ENCODE assay signal across 8 mouse cellular contexts in genomic region chr7:4776861-4777830, GRCm38 (mm10). TPM values are rescaled to one million over a fixed set of nuclear protein-coding genes. Genes with fewer than 3 reads are reported as not detected.
A peak's percentile ranks its signal among the peaks of the same experiment; 100 is the strongest.
DNase-seq lines count a peak whose midpoint lies in the region; ATAC-seq and TF ChIP-seq lines count a peak whose summit lies in the region.

No protein-coding gene starts in this region.

- H3K27me3 ChIP-seq in CH12.LX (replicated peaks), result peaks cover 27% of the 10 kb centered on the region
- H3K27me3 ChIP-seq in forebrain, embryonic 14.5 days (replicated peaks; ENCODE audit: control insufficient read depth, insufficient read depth, low read length), result peaks cover 35% of the 10 kb centered on the region
- H3K27me3 ChIP-seq in hindbrain, embryonic 11.5 days (ENCODE audit: control insufficient read depth, insufficient read depth, low read length), result peaks cover 40% of the 10 kb centered on the region
- peaks cover 73% of the 10 kb centered on the region for H3K27me3 ChIP-seq in limb, embryonic 13.5 days
- peaks cover 39% of the 10 kb centered on the region for H3K27me3 ChIP-seq in midbrain, embryonic 14.5 days (ENCODE audit: control insufficient read depth, insufficient read depth, low read length)

- peak overlapping the region; percentile 23; the same call in 1 of the 2 replicates for H3K4me2 ChIP-seq in CH12.LX (ENCODE audit: insufficient read depth, low read depth, poor library complexity, severe bottlenecking)
- peak overlapping the region; percentile 49 for H3K4me2 ChIP-seq in forebrain, embryonic 14.5 days (ENCODE audit: low read length)
- peak overlapping the region; percentile 36 for H3K4me2 ChIP-seq in hindbrain, embryonic 11.5 days (replicated peaks; ENCODE audit: low read depth, low read length)
- H3K4me2 ChIP-seq in limb, embryonic 13.5 days (replicated peaks), result peak overlapping the region; percentile 65
- H3K4me2 ChIP-seq in midbrain, embryonic 14.5 days (ENCODE audit: low read length), result peak overlapping the region; percentile 51

- TF ChIP-seq POLR2A in CH12.LX (IDR thresholded peaks at IDR 0.05; ENCODE audit: low read depth, low read length), result no peak

- H3K9ac ChIP-seq in CH12.LX (ENCODE audit: insufficient read depth, low read depth), result 0 out of 2 replicates have a peak overlapping the region, but pooled peaks have one; percentile 4
- peak overlapping the region; percentile 41 for H3K9ac ChIP-seq in forebrain, embryonic 14.5 days (ENCODE audit: low read length)
- peak overlapping the region; percentile 21; the same call in 1 of the 2 replicates for H3K9ac ChIP-seq in hindbrain, embryonic 11.5 days (ENCODE audit: low read depth, low read length)
- peak overlapping the region; percentile 31; the same call in 1 of the 2 replicates for H3K9ac ChIP-seq in limb, embryonic 13.5 days
- peak overlapping the region; percentile 42; the same call in 1 of the 2 replicates for H3K9ac ChIP-seq in midbrain, embryonic 14.5 days (replicated peaks; ENCODE audit: low read length)

- H3K79me2 ChIP-seq in CH12.LX (replicated peaks; ENCODE audit: control insufficient read depth, extremely low read depth, insufficient read depth, poor library complexity, severe bottlenecking), result no peaks in the 10 kb centered on the region

- WGBS in forebrain, embryonic 14.5 days, result 1% methylated on average over 40 of the region's 56 CpGs
- 1% methylated on average over 45 of the region's 56 CpGs for WGBS in hindbrain, embryonic 11.5 days
- under 1% methylated on average over 45 of the region's 56 CpGs for WGBS in limb, embryonic 13.5 days
- WGBS in midbrain, embryonic 14.5 days, result 2% methylated on average over 48 of the region's 56 CpGs

- peaks cover 9 to 27% of the 10 kb centered on the region in 2 experiments for H3K4me1 ChIP-seq in CH12.LX (ENCODE audit: control insufficient read depth in 1 of 2, insufficient read depth in 2 of 2)
- H3K4me1 ChIP-seq in forebrain, embryonic 14.5 days (ENCODE audit: control insufficient read depth, insufficient read depth, low read length), result 0 out of 2 replicates have a peak, but pooled peaks cover 3% of the 10 kb centered on the region
- H3K4me1 ChIP-seq in hindbrain, embryonic 11.5 days (replicated peaks; ENCODE audit: control insufficient read depth, insufficient read depth, low read length), result peaks cover 3% of the 10 kb centered on the region; the same call in 1 of the 2 replicates
- H3K4me1 ChIP-seq in limb, embryonic 13.5 days, result peaks cover 16% of the 10 kb centered on the region
- no peaks in the 10 kb centered on the region for H3K4me1 ChIP-seq in midbrain, embryonic 14.5 days (ENCODE audit: control insufficient read depth, insufficient read depth, low read length)

- TF ChIP-seq CTCF in CH12.LX (conservative IDR thresholded peaks at IDR 0.05 in 1 of 2, IDR thresholded peaks at IDR 0.05 in 1 of 2; ENCODE audit: low read depth in 2 of 2, low read length in 2 of 2), result no peak

- no peak for DNase-seq in CH12.LX (ENCODE audit: extremely low read depth)
- peak; percentile 92 for DNase-seq in R1 (ENCODE audit: low read depth, low spot score)
- peak; percentile 73 for DNase-seq in forebrain, embryonic 14.5 days (ENCODE audit: low spot score)
- DNase-seq in hindbrain, embryonic 11.5 days (ENCODE audit: low spot score), result peak; percentile 78
- peak; percentile 72 for DNase-seq in midbrain, embryonic 14.5 days
- peak; percentile 23 to 35 for DNase-seq in thymus, postnatal 10 days (ENCODE audit: low spot score in 2 of 2)
- DNase-seq in right cerebral cortex, postnatal 36 days (ENCODE audit: low spot score in 2 of 2), result no peak

- no peak for TF ChIP-seq EP300 in CH12.LX (IDR thresholded peaks at IDR 0.05; ENCODE audit: low read length)

- dilution Hi-C loops in CH12.LX (cut with MboI; ENCODE audit: extremely low pct_ligation_motif_present, extremely low pct_unique_long_range_greater_than_20kb, low sequenced_read_pairs), result no loop called here

- no peak for TF ChIP-seq RAD21 in CH12.LX (IDR thresholded peaks at IDR 0.05; ENCODE audit: low read depth, low read length)

- peak; percentile 83 for ATAC-seq in forebrain, embryonic 14.5 days
- ATAC-seq in hindbrain, embryonic 11.5 days (ENCODE audit: low FRiP score), result peak; percentile 86
- ATAC-seq in limb, embryonic 13.5 days (ENCODE audit: low FRiP score, low read depth), result peak; percentile 83
- peak; percentile 66 for ATAC-seq in midbrain, embryonic 14.5 days (ENCODE audit: low FRiP score, low TSS enrichment)

- no peaks in the 10 kb centered on the region for H3K36me3 ChIP-seq in CH12.LX (replicated peaks in 1 of 2; ENCODE audit: control insufficient read depth in 1 of 2, insufficient read depth in 1 of 2, low read length in 1 of 2)
- H3K36me3 ChIP-seq in forebrain, embryonic 14.5 days (ENCODE audit: control insufficient read depth, insufficient read depth, low read length), result no peaks in the 10 kb centered on the region
- no peaks in the 10 kb centered on the region for H3K36me3 ChIP-seq in hindbrain, embryonic 11.5 days (ENCODE audit: control insufficient read depth, insufficient read depth, low read length)
- no peaks in the 10 kb centered on the region for H3K36me3 ChIP-seq in limb, embryonic 13.5 days
- H3K36me3 ChIP-seq in midbrain, embryonic 14.5 days (ENCODE audit: control insufficient read depth, insufficient read depth, low read length), result no peaks in the 10 kb centered on the region

- in situ Hi-C loops in CH12.LX (cut with MboI; ENCODE audit: low pct_ligation_motif_present, low pct_unique_long_range_greater_than_20kb, low sequenced_read_pairs), result no loop called here

- H3K9me3 ChIP-seq in CH12.LX (replicated peaks; ENCODE audit: low read length), result no peaks in the 10 kb centered on the region
- no peaks in the 10 kb centered on the region for H3K9me3 ChIP-seq in forebrain, embryonic 14.5 days (replicated peaks; ENCODE audit: control insufficient read depth, low read length)
- no peaks in the 10 kb centered on the region for H3K9me3 ChIP-seq in hindbrain, embryonic 11.5 days (ENCODE audit: control insufficient read depth, low read length)
- peaks cover 6% of the 10 kb centered on the region; the same call in 1 of the 2 replicates for H3K9me3 ChIP-seq in limb, embryonic 13.5 days
- H3K9me3 ChIP-seq in midbrain, embryonic 14.5 days (ENCODE audit: control insufficient read depth, low read length), result no peaks in the 10 kb centered on the region

- H3K27ac ChIP-seq in CH12.LX (ENCODE audit: insufficient read depth, low read depth), result no peak overlapping the region
- H3K27ac ChIP-seq in forebrain, embryonic 14.5 days (ENCODE audit: low read depth, low read length), result no peak overlapping the region
- no peak overlapping the region for H3K27ac ChIP-seq in hindbrain, embryonic 11.5 days (ENCODE audit: low read depth, low read length)
- no peak overlapping the region for H3K27ac ChIP-seq in limb, embryonic 13.5 days
- no peak overlapping the region for H3K27ac ChIP-seq in midbrain, embryonic 14.5 days (replicated peaks; ENCODE audit: low read depth, low read length)

- peak overlapping the region in 1 of 3 experiments; percentile 38 for H3K4me3 ChIP-seq in CH12.LX (replicated peaks in 1 of 3; ENCODE audit: low read depth in 2 of 3, low read length in 2 of 3, poor library complexity in 1 of 3)
- H3K4me3 ChIP-seq in forebrain, embryonic 14.5 days (ENCODE audit: low read depth, low read length), result peak overlapping the region; percentile 32
- peak overlapping the region; percentile 16 for H3K4me3 ChIP-seq in hindbrain, embryonic 11.5 days (ENCODE audit: low read depth, low read length)
- H3K4me3 ChIP-seq in limb, embryonic 13.5 days, result peak overlapping the region; percentile 41
- H3K4me3 ChIP-seq in midbrain, embryonic 14.5 days (replicated peaks; ENCODE audit: low read depth, low read length), result peak overlapping the region; percentile 33

RNA-seq across cellular contexts. Expression of gene Il11, which starts 5.5 kb away (rescaled TPM):
- total RNA-seq in CH12.LX (2012; rRNA removed), result 0.17 TPM in 1 of 2 replicates, not detected in the other
- not detected in 2 replicates for total RNA-seq in CH12.LX (2014; rRNA removed)
- not detected in 2 replicates for polyA plus RNA-seq in CH12.LX (2012; ENCODE audit: insufficient read length, low read depth)
- 0.21 and 0.32 TPM in 2 replicates for polyA plus RNA-seq in forebrain, embryonic 14.5 days (2014; fragmentation: Nextera tagmentation; extraction: Ambion mirVana)
- 0.08 and 0.14 TPM in 2 replicates for polyA plus RNA-seq in hindbrain, embryonic 11.5 days (2014; fragmentation: Nextera tagmentation; extraction: Ambion mirVana)
- polyA plus RNA-seq in limb, embryonic 13.5 days (2015; fragmentation: Nextera tagmentation; extraction: Ambion mirVana), result 0.26 and 0.39 TPM in 2 replicates
- polyA plus RNA-seq in midbrain, embryonic 14.5 days (2014; fragmentation: Nextera tagmentation; extraction: Ambion mirVana), result 0.17 and 0.43 TPM in 2 replicates

RNA-seq across cellular contexts. Expression of gene Tmem190, which starts 5.6 kb away (rescaled TPM):
- not detected in 2 replicates for total RNA-seq in CH12.LX (2012; rRNA removed)
- not detected in 2 replicates for total RNA-seq in CH12.LX (2014; rRNA removed)
- 0.68 TPM in 1 of 2 replicates, not detected in the other for polyA plus RNA-seq in CH12.LX (2012; ENCODE audit: insufficient read length, low read depth)
- not detected in 2 replicates for polyA plus RNA-seq in forebrain, embryonic 14.5 days (2014; fragmentation: Nextera tagmentation; extraction: Ambion mirVana)
- not detected in 2 replicates for polyA plus RNA-seq in hindbrain, embryonic 11.5 days (2014; fragmentation: Nextera tagmentation; extraction: Ambion mirVana)
- polyA plus RNA-seq in limb, embryonic 13.5 days (2015; fragmentation: Nextera tagmentation; extraction: Ambion mirVana), result not detected in 2 replicates
- polyA plus RNA-seq in midbrain, embryonic 14.5 days (2014; fragmentation: Nextera tagmentation; extraction: Ambion mirVana), result not detected in 2 replicates

RNA-seq across cellular contexts. Expression of gene Fam71e2, which starts 6.0 kb away (rescaled TPM):
- total RNA-seq in CH12.LX (2012; rRNA removed) (not detected in 2 replicates), CH12.LX (2014; rRNA removed) (not detected in 2 replicates)
- not detected in 2 replicates for polyA plus RNA-seq in CH12.LX (2012; ENCODE audit: insufficient read length, low read depth)
- polyA plus RNA-seq in forebrain, embryonic 14.5 days (2014; fragmentation: Nextera tagmentation; extraction: Ambion mirVana), result not detected in 2 replicates
- not detected in 2 replicates for polyA plus RNA-seq in hindbrain, embryonic 11.5 days (2014; fragmentation: Nextera tagmentation; extraction: Ambion mirVana)
- not detected in 2 replicates for polyA plus RNA-seq in limb, embryonic 13.5 days (2015; fragmentation: Nextera tagmentation; extraction: Ambion mirVana)
- not detected in 2 replicates for polyA plus RNA-seq in midbrain, embryonic 14.5 days (2014; fragmentation: Nextera tagmentation; extraction: Ambion mirVana)

RNA-seq across cellular contexts. Expression of gene Tmem238, which starts 12.3 kb away (rescaled TPM):
- total RNA-seq in CH12.LX (2012; rRNA removed) (12.3 and 17.7 TPM in 2 replicates), CH12.LX (2014; rRNA removed) (4.3 and 5.5 TPM in 2 replicates)
- polyA plus RNA-seq in CH12.LX (2012; ENCODE audit: insufficient read length, low read depth), result 9.8 and 10.7 TPM in 2 replicates
- 1.5 and 1.7 TPM in 2 replicates for polyA plus RNA-seq in forebrain, embryonic 14.5 days (2014; fragmentation: Nextera tagmentation; extraction: Ambion mirVana)
- polyA plus RNA-seq in hindbrain, embryonic 11.5 days (2014; fragmentation: Nextera tagmentation; extraction: Ambion mirVana), result 0.78 and 0.93 TPM in 2 replicates
- 7.3 and 7.9 TPM in 2 replicates for polyA plus RNA-seq in limb, embryonic 13.5 days (2015; fragmentation: Nextera tagmentation; extraction: Ambion mirVana)
- 2.7 and 3.5 TPM in 2 replicates for polyA plus RNA-seq in midbrain, embryonic 14.5 days (2014; fragmentation: Nextera tagmentation; extraction: Ambion mirVana)

RNA-seq across cellular contexts. Expression of gene Rpl28, which starts 15.5 kb away (rescaled TPM):
- 2,147 and 2,603 TPM in 2 replicates for total RNA-seq in CH12.LX (2012; rRNA removed)
- 236 and 269 TPM in 2 replicates for total RNA-seq in CH12.LX (2014; rRNA removed)
- polyA plus RNA-seq in CH12.LX (2012; ENCODE audit: insufficient read length, low read depth), result 526 and 605 TPM in 2 replicates
- 179 and 182 TPM in 2 replicates for polyA plus RNA-seq in forebrain, embryonic 14.5 days (2014; fragmentation: Nextera tagmentation; extraction: Ambion mirVana)
- polyA plus RNA-seq in hindbrain, embryonic 11.5 days (2014; fragmentation: Nextera tagmentation; extraction: Ambion mirVana), result 186 and 191 TPM in 2 replicates
- polyA plus RNA-seq in limb, embryonic 13.5 days (2015; fragmentation: Nextera tagmentation; extraction: Ambion mirVana), result 290 and 292 TPM in 2 replicates
- 149 and 188 TPM in 2 replicates for polyA plus RNA-seq in midbrain, embryonic 14.5 days (2014; fragmentation: Nextera tagmentation; extraction: Ambion mirVana)

Comparison
In these comparisons a context has a peak if more than half of its experiments do, and no peak if none do; other contexts are left out.
1. DNase-seq: peak in R1 (single experiment), forebrain, embryonic 14.5 days (single experiment), hindbrain, embryonic 11.5 days (single experiment), midbrain, embryonic 14.5 days (single experiment) and thymus, postnatal 10 days (2 of 2); none in CH12.LX (single experiment) and right cerebral cortex, postnatal 36 days (0 of 2).
2. Peak in every context shown above with its lines, with median percentiles within 50 percentile points of each other: H3K4me2 ChIP-seq, H3K9ac ChIP-seq and ATAC-seq.